Mouse (Mus musculus) heart, postnatal 0 days (tissue): ENCODE results near the gene Mtfp1.

Experiments used
- CTCF ChIP-seq: IDR thresholded peaks from 2 replicates; pipeline ENCODE4 v1.5.1; 2016; ENCODE audit warnings: antibody characterized with exemption, control low read depth, low read depth
- EP300 ChIP-seq: IDR thresholded peaks from 2 replicates; pipeline ENCODE4 v1.6.1; 2016; ENCODE audit warnings: antibody characterized with exemption, low read depth

DNA sequence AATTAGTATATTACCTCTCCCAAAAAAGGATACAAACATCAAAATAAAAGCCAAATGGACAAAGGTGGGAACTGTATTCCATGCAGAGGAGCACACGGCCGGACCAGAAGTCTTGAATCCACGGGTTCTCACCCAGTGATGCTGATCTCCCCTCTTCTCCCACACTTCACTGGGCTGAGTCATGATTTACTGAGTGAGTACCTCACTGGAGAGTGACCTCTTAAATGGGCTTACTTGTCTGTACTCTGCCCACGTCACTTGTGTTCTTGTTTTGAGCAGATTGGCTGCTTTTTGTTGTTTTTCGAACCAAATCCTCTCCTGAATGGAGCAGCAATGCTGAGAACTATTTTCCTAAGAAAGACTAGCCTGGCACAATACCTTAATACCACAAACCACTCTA lies 9.7 kb upstream of the Mtfp1 start:
- TF ChIP-seq EP300 (no peak), CTCF (no peak)
